Mouse (Mus musculus) lung, adult 2 months (tissue): ENCODE results near the gene Olfr444.

Source experiments
- CTCF ChIP-seq: fragments of 200-500 bp; IDR thresholded peaks from 2 replicates; pipeline ENCODE4 v1.5.1; 2011; ENCODE audit warnings: mild to moderate bottlenecking, low read length, control low read depth; ENCODE audit not compliant: insufficient read depth
- POLR2A ChIP-seq: fragments of 200-500 bp; IDR thresholded peaks from 2 replicates; pipeline ENCODE4 v1.6.1; 2011; ENCODE audit warnings: low read depth, mild to moderate bottlenecking, control low read depth, low read length, borderline replicate concordance; ENCODE audit errors: extremely low read depth

DNA sequence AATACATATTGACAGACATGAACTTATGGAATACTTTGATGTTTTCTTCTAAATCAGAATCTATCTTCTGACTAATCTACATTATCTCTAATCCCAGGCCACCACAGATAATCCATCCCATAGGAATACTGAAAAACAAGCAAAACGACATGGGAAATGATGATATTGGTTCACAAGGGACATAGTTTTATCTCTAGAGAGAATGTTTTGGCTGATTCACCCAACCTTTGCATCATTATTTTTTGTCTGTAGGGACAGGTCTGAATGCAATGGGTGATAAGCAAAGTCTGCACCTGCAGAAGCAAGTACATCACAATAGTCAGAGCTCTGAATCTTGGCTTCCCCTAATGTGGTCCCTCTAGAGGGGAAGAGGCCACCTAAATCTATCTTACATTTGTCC is at the start of gene Olfr444:
- TF ChIP-seq CTCF (no peak), POLR2A (no peak)
